Mouse (Mus musculus): Measurements from ENCODE around the gene Purb.

DNA sequence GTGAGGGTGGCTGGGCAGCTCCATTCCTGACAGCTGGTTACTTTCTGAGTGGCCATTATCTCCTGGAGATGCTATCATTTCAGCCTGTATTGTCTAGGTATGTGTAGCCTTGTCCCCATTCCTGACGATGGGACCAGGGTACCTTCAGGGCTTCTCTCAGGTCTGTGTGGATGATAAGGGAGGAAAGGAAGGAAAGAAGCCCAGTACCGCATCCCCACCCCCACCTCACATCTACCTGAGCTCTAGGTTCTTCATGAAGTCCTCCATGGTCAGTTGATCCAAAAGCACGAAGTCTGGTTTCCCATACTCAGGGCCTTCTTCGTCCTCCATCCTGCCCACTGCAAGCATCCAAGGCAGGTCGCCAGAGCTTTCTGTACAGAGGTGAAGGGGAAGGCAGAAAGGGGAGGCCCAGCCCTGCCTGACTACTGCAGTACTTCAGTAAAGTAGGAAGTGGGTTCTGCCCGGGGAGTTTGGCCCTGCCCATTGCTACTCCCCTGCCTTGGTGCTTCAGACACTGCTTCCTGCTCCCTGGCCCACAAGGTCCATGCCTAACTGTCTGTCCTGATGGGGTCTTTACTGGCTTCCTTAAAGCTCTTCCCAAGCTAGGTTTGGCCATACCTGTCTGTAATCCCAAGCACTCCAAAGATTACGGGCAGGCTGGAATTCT is 44.9 kb upstream of the Purb start, which contains the start of gene Myo1g:
- no peak for TF ChIP-seq CTCF (IDR thresholded peaks at IDR 0.05; ENCODE audit: extremely low read depth, insufficient read length, insufficient replicate concordance, low read depth, low read length)
- peak; percentile 49; the same call in 1 of the 2 replicates for TF ChIP-seq POLR2A (IDR thresholded peaks at IDR 0.05; ENCODE audit: low read depth, low read length)
